Mouse (Mus musculus) neural tube, embryonic 15.5 days (tissue): ENCODE measurements at regions not wholly inside any gene's neighbourhood (a gene's known extent, or its start where the extent isn't known, plus 50 kb on each side); places are given as distances from the start of the nearest gene placed in this dataset.

Experiments
- ATAC-seq: fragments of 200-750 bp; cut with Nextera tagmentation; 2 replicates; pipeline ENCODE4 v1.8.0; 2017; ENCODE audit warnings: mild to moderate bottlenecking, moderate TSS enrichment, moderate library complexity; ENCODE audit not compliant: low FRiP score
- H3K27ac ChIP-seq: fragments of 300-500 bp; sonication (generic); replicated peaks from 2 replicates; pipeline ENCODE4 v1.5.1; 2015; ENCODE audit warnings: mild to moderate bottlenecking, inconsistent platforms
- H3K27me3 ChIP-seq: fragments of 300-500 bp; sonication (generic); replicated peaks from 2 replicates; pipeline ENCODE4 v1.6.1; 2015; ENCODE audit warnings: inconsistent platforms
- H3K36me3 ChIP-seq: fragments of 300-500 bp; sonication (generic); 2 replicates; pipeline ENCODE4 v1.6.1; 2015; ENCODE audit warnings: inconsistent platforms
- H3K4me1 ChIP-seq: fragments of 300-500 bp; sonication (generic); 2 replicates; pipeline ENCODE4 v1.6.1; 2015; ENCODE audit warnings: inconsistent platforms
- H3K4me2 ChIP-seq: fragments of 300-500 bp; sonication (generic); 2 replicates; pipeline ENCODE4 v1.6.1; 2015; ENCODE audit warnings: inconsistent platforms, mild to moderate bottlenecking, moderate library complexity
- H3K4me3 ChIP-seq: fragments of 300-500 bp; sonication (generic); replicated peaks from 2 replicates; pipeline ENCODE4 v1.5.1; 2015; ENCODE audit warnings: mild to moderate bottlenecking, inconsistent platforms
- H3K9ac ChIP-seq: fragments of 300-500 bp; sonication (generic); replicated peaks from 2 replicates; pipeline ENCODE4 v1.6.1; 2015; ENCODE audit warnings: mild to moderate bottlenecking, inconsistent platforms
- H3K9me3 ChIP-seq: fragments of 300-500 bp; sonication (generic); replicated peaks from 2 replicates; pipeline ENCODE4 v1.6.1; 2016; ENCODE audit warnings: inconsistent platforms
- WGBS: fragments of 180-500 bp; shearing (Covaris S2); methylation state at CpG from one replicate; pipeline ENCODE4 v1.1.7; 2015; ENCODE audit warnings: mixed read lengths; 5-methylcytosine and 5-hydroxymethylcytosine counted together

- ATAC-seq, result no peak
Observed at GRCm38 (mm10) chr10:118787280-118787690, 82.7 kb downstream of the Dyrk2 start.

GRCm38 (mm10) chr10:118792352-118793100 is 77.5 kb downstream of the Dyrk2 start:
- ATAC-seq, result no peak
- Histone ChIP-seq H3K4me1 (peaks cover 8% of the 10 kb centered on the region; the same call in 1 of the 2 replicates), H3K27ac (0 out of 2 replicates have a peak overlapping the region, but pooled peaks have one; percentile 0), H3K36me3 (no peaks in the 10 kb centered on the region), H3K4me2 (no peak overlapping the region), H3K9ac (no peak overlapping the region), H3K9me3 (no peaks in the 10 kb centered on the region), H3K4me3 (no peak overlapping the region), H3K27me3 (no peaks in the 10 kb centered on the region)
- WGBS, result 63% methylated on average over 15 of the region's 15 CpGs

More at GRCm38 (mm10) chr10:118787280-118787690, 82.7 kb downstream of the Dyrk2 start:
- Histone ChIP-seq H3K4me1 (peaks cover 4% of the 10 kb centered on the region; the same call in 1 of the 2 replicates), H3K9ac (no peak overlapping the region), H3K4me2 (no peak overlapping the region), H3K4me3 (no peak overlapping the region), H3K9me3 (no peaks in the 10 kb centered on the region), H3K36me3 (no peaks in the 10 kb centered on the region), H3K27me3 (no peaks in the 10 kb centered on the region), H3K27ac (no peak overlapping the region)
- 89% methylated on average over 8 of the region's 8 CpGs for WGBS

- Histone ChIP-seq H3K4me1 (peaks cover 8% of the 10 kb centered on the region; the same call in 1 of the 2 replicates), H3K27ac (no peak overlapping the region), H3K9me3 (no peaks in the 10 kb centered on the region), H3K4me3 (no peak overlapping the region), H3K9ac (no peak overlapping the region), H3K4me2 (no peak overlapping the region), H3K36me3 (no peaks in the 10 kb centered on the region), H3K27me3 (no peaks in the 10 kb centered on the region)
- no peak for ATAC-seq
- WGBS, result 95% methylated on average over 2 of the region's 2 CpGs
Observed at GRCm38 (mm10) chr10:118793794-118794193, 76.2 kb downstream of the Dyrk2 start.

- H3K27ac ChIP-seq, result no peak overlapping the region
- H3K9ac ChIP-seq, result no peak overlapping the region
- no peaks in the 10 kb centered on the region for H3K27me3 ChIP-seq
- H3K4me1 ChIP-seq, result peaks cover 8% of the 10 kb centered on the region; the same call in 1 of the 2 replicates
- no peak for ATAC-seq
- H3K4me3 ChIP-seq, result no peak overlapping the region
- no peak overlapping the region for H3K4me2 ChIP-seq
- H3K36me3 ChIP-seq, result no peaks in the 10 kb centered on the region
- WGBS, result 37% methylated on average over 9 of the region's 9 CpGs
- no peaks in the 10 kb centered on the region for H3K9me3 ChIP-seq
Observed at GRCm38 (mm10) chr10:118794395-118795060, 75.5 kb downstream of the Dyrk2 start.

- 88% methylated on average over 3 of the region's 3 CpGs for WGBS
- H3K9ac ChIP-seq, result no peak overlapping the region
- H3K4me2 ChIP-seq, result no peak overlapping the region
- H3K36me3 ChIP-seq, result no peaks in the 10 kb centered on the region
- no peak overlapping the region for H3K27ac ChIP-seq
- H3K4me1 ChIP-seq, result peaks cover 8% of the 10 kb centered on the region; the same call in 1 of the 2 replicates
- H3K4me3 ChIP-seq, result no peak overlapping the region
- no peak for ATAC-seq
- H3K27me3 ChIP-seq, result no peaks in the 10 kb centered on the region
- H3K9me3 ChIP-seq, result no peaks in the 10 kb centered on the region
Observed at GRCm38 (mm10) chr10:118795061-118795407, 75.0 kb downstream of the Dyrk2 start.

- no peak overlapping the region for H3K27ac ChIP-seq
- H3K4me1 ChIP-seq, result peaks cover 8% of the 10 kb centered on the region; the same call in 1 of the 2 replicates
- H3K9me3 ChIP-seq, result no peaks in the 10 kb centered on the region
- ATAC-seq, result no peak
- no peak overlapping the region for H3K4me3 ChIP-seq
- no peaks in the 10 kb centered on the region for H3K27me3 ChIP-seq
- 95% methylated on average over 7 of the region's 7 CpGs for WGBS
- no peak overlapping the region for H3K9ac ChIP-seq
- H3K36me3 ChIP-seq, result no peaks in the 10 kb centered on the region
- no peak overlapping the region for H3K4me2 ChIP-seq
Observed at GRCm38 (mm10) chr10:118796512-118796911, 73.5 kb downstream of the Dyrk2 start.

- H3K4me2 ChIP-seq, result no peak overlapping the region
- WGBS, result 90% methylated on average over 5 of the region's 5 CpGs
- no peak overlapping the region for H3K9ac ChIP-seq
- H3K4me1 ChIP-seq, result peaks cover 8% of the 10 kb centered on the region; the same call in 1 of the 2 replicates
- no peaks in the 10 kb centered on the region for H3K9me3 ChIP-seq
- no peak overlapping the region for H3K4me3 ChIP-seq
- H3K27me3 ChIP-seq, result no peaks in the 10 kb centered on the region
- ATAC-seq, result no peak
- H3K36me3 ChIP-seq, result no peaks in the 10 kb centered on the region
- no peak overlapping the region for H3K27ac ChIP-seq
Observed at GRCm38 (mm10) chr10:118797256-118797655, 72.8 kb downstream of the Dyrk2 start.

- Histone ChIP-seq H3K9ac (no peak overlapping the region), H3K27ac (no peak overlapping the region), H3K4me1 (0 out of 2 replicates have a peak, but pooled peaks cover under 1% of the 10 kb centered on the region), H3K4me3 (no peak overlapping the region), H3K36me3 (no peaks in the 10 kb centered on the region), H3K9me3 (no peaks in the 10 kb centered on the region), H3K27me3 (no peaks in the 10 kb centered on the region), H3K4me2 (no peak overlapping the region)
- ATAC-seq, result no peak
- WGBS, result 94% methylated on average over 8 of the region's 8 CpGs
Observed at GRCm38 (mm10) chr10:118799767-118800166, 70.2 kb downstream of the Dyrk2 start.

- H3K9me3 ChIP-seq, result no peaks in the 10 kb centered on the region
- no peak overlapping the region for H3K4me2 ChIP-seq
- no peak overlapping the region for H3K9ac ChIP-seq
- 85% methylated on average over 20 of the region's 20 CpGs for WGBS
- H3K27me3 ChIP-seq, result no peaks in the 10 kb centered on the region
- no peaks in the 10 kb centered on the region for H3K4me1 ChIP-seq
- H3K27ac ChIP-seq, result no peak overlapping the region
- no peak overlapping the region for H3K4me3 ChIP-seq
- no peaks in the 10 kb centered on the region for H3K36me3 ChIP-seq
- no peak for ATAC-seq
Observed at GRCm38 (mm10) chr10:118803922-118804557, 66.0 kb downstream of the Dyrk2 start.

GRCm38 (mm10) chr10:118804574-118804973 is 65.4 kb downstream of the Dyrk2 start:
- 63% methylated on average over 5 of the region's 5 CpGs for WGBS
- Histone ChIP-seq H3K4me1 (no peaks in the 10 kb centered on the region), H3K36me3 (no peaks in the 10 kb centered on the region), H3K9me3 (no peaks in the 10 kb centered on the region), H3K4me3 (no peak overlapping the region), H3K27ac (no peak overlapping the region), H3K9ac (no peak overlapping the region), H3K27me3 (no peaks in the 10 kb centered on the region), H3K4me2 (no peak overlapping the region)
- no peak for ATAC-seq
